Mouse (Mus musculus): ENCODE measurements around the gene Lpar1.

DNA sequence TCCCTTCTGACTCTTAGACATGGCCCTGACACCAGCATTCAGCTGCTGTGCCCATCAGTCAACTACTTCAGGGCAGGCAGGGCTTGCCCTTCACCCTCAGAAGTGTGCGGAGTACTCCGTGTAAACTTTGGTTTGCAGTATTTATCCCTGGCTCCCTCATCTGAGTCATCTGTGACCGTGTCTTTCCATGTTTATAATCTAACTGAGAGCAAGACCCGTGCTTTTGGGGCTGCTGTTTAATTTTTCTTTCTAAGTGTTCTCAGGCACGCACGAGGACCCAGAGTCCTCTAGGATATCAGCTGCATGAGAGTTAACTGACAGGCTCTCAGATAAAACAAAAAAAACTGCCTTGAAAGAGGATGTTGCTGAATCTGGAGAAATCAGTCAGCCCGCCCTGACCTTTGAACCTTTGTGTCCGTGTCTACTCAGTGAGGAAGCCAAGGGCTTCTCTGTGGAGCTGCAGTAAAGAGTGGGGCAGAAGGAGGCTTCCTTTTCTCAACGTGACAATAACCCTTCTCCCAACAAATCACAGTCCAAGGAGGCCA lies 7.7 kb downstream of the Lpar1 start:
- TF ChIP-seq EP300 (IDR thresholded peaks at IDR 0.05; ENCODE audit: low read depth), result no peak
- TF ChIP-seq CTCF (IDR thresholded peaks at IDR 0.05; ENCODE audit: low read depth), result no peak
